Mouse (Mus musculus): ENCODE results near the gene Dgkg.

Dgkg gene

GRCm38 (mm10) chr16:22589619-22590018, 67.4 kb downstream of the Dgkg start:
- no peak for DNase-seq

GRCm38 (mm10) chr16:22586151-22586836, 70.7 kb downstream of the Dgkg start:
- DNase-seq, result no peak

GRCm38 (mm10) chr16:22585523-22585922, 71.5 kb downstream of the Dgkg start:
- no peak for DNase-seq

- DNase-seq, result no peak
Measured at GRCm38 (mm10) chr16:22583401-22583800, 73.6 kb downstream of the Dgkg start.

- DNase-seq, result peak; percentile 17
Measured at GRCm38 (mm10) chr16:22582173-22582929, 74.7 kb downstream of the Dgkg start.

GRCm38 (mm10) chr16:22580103-22580502, 76.9 kb downstream of the Dgkg start:
- DNase-seq, result no peak

GRCm38 (mm10) chr16:22578883-22579282, 78.1 kb downstream of the Dgkg start:
- DNase-seq, result no peak

- no peak for DNase-seq
Measured at GRCm38 (mm10) chr16:22577656-22578055, 79.4 kb downstream of the Dgkg start.

GRCm38 (mm10) chr16:22574164-22574563, 82.9 kb downstream of the Dgkg start:
- DNase-seq, result no peak

- peak; percentile 51 for DNase-seq
Measured at GRCm38 (mm10) chr16:22572641-22573341, 84.2 kb downstream of the Dgkg start.

GRCm38 (mm10) chr16:22564907-22565272, 92.1 kb downstream of the Dgkg start:
- no peak for DNase-seq

GRCm38 (mm10) chr16:22564259-22564906, 92.6 kb downstream of the Dgkg start:
- DNase-seq, result peak; percentile 83

- DNase-seq, result no peak
Measured at GRCm38 (mm10) chr16:22563594-22563993, 93.4 kb downstream of the Dgkg start.

- peak; percentile 46 for DNase-seq
Measured at GRCm38 (mm10) chr16:22554996-22555395, 102.0 kb downstream of the Dgkg start.

- DNase-seq, result no peak
Measured at GRCm38 (mm10) chr16:22552351-22552750, 104.7 kb downstream of the Dgkg start.

- DNase-seq, result no peak
Measured at GRCm38 (mm10) chr16:22551231-22552000, 105.6 kb downstream of the Dgkg start.

- DNase-seq, result no peak
Measured at GRCm38 (mm10) chr16:22549346-22549745, 107.7 kb downstream of the Dgkg start.

- peak; percentile 90 for DNase-seq
Measured at GRCm38 (mm10) chr16:22548167-22549080, 108.6 kb downstream of the Dgkg start.

GRCm38 (mm10) chr16:22547741-22548140, 109.3 kb downstream of the Dgkg start:
- DNase-seq, result no peak

- DNase-seq, result no peak
Measured at GRCm38 (mm10) chr16:22545799-22546198, 111.2 kb downstream of the Dgkg start.

- peak; percentile 70 for DNase-seq
Measured at GRCm38 (mm10) chr16:22545016-22545561, 111.9 kb downstream of the Dgkg start.
